Mouse (Mus musculus): ENCODE measurements at regions not wholly inside any gene's neighbourhood (a gene's known extent, or its start where the extent isn't known, plus 50 kb on each side); places are given as distances from the start of the nearest gene placed in this dataset.

DNA sequence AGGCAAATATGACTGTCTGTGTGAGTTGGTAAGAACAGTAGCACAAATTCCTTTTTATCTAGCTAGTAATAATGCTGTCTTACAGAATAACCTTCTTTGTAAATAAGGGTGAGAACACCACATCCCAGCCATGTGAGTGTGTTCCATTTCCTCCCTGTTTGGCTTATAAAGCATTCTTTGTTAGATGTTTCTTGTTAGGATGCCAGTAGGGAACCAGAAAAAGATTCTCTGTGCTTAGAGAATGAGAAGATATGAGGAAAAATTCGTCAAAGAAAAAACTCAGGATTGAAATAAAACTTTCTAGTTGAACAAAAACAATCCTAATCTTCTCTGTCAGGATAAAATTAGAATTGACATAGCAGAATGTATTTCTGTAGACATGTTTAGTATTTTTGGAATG is 155.3 kb downstream of the Zfp330 start:
- H3K36me3 ChIP-seq (ENCODE audit: insufficient read depth, low read length) = no peaks in the 10 kb centered on the region
- H3K9me3 ChIP-seq (ENCODE audit: low read length) = no peaks in the 10 kb centered on the region
- WGBS = 34% methylated on average over 1 of the region's 1 CpGs
- H3K27ac ChIP-seq (ENCODE audit: low read length) = no peak overlapping the region
- no peak overlapping the region for H3K4me3 ChIP-seq (ENCODE audit: low read depth, low read length)
- H3K27me3 ChIP-seq (replicated peaks; ENCODE audit: insufficient read depth, low read length) = no peaks in the 10 kb centered on the region
- H3K4me1 ChIP-seq (ENCODE audit: insufficient read depth, low read depth, low read length) = no peaks in the 10 kb centered on the region
- ATAC-seq (no peak), DNase-seq (ENCODE audit: low spot score) (no peak)
- TF ChIP-seq EP300 (IDR thresholded peaks at IDR 0.05) = no peak
- no peak for TF ChIP-seq CTCF (IDR thresholded peaks at IDR 0.05)
- H3K9ac ChIP-seq (replicated peaks; ENCODE audit: low read depth) = no peak overlapping the region
- H3K4me2 ChIP-seq (replicated peaks; ENCODE audit: low read depth, low read length) = no peak overlapping the region

DNA sequence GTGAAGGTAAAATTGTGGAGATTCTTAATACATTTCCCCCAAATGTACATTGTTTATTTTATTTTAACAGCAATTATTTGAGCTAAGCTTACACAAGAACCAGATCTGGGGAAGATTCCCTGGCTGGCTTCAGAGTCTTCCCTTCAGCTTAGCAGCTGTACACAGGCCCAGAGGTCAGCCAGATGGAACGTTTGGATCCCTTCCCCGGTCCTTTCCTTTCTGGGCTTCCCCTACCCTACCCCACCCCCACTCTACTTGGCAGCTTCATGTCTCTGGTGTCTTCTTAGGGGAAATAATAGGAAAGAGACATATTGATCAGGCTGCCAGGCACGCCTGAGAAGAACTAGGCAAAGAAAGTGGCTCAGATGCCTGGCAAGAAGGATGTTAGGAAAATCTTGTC is 172.4 kb downstream of the Zfp330 start:
- Histone ChIP-seq H3K4me1 (ENCODE audit: insufficient read depth, low read depth, low read length) (no peaks in the 10 kb centered on the region), H3K4me3 (ENCODE audit: low read depth, low read length) (no peak overlapping the region), H3K4me2 (replicated peaks; ENCODE audit: low read depth, low read length) (no peak overlapping the region), H3K27ac (ENCODE audit: low read length) (no peak overlapping the region), H3K9ac (replicated peaks; ENCODE audit: low read depth) (no peak overlapping the region), H3K36me3 (ENCODE audit: insufficient read depth, low read length) (no peaks in the 10 kb centered on the region), H3K9me3 (ENCODE audit: low read length) (no peaks in the 10 kb centered on the region), H3K27me3 (replicated peaks; ENCODE audit: insufficient read depth, low read length) (no peaks in the 10 kb centered on the region)
- WGBS = 28% methylated on average over 3 of the region's 3 CpGs
- peak; percentile 43 for DNase-seq (ENCODE audit: low spot score)
- TF ChIP-seq EP300 (IDR thresholded peaks at IDR 0.05) = no peak
- no peak for TF ChIP-seq CTCF (IDR thresholded peaks at IDR 0.05)
- ATAC-seq = no peak

DNA sequence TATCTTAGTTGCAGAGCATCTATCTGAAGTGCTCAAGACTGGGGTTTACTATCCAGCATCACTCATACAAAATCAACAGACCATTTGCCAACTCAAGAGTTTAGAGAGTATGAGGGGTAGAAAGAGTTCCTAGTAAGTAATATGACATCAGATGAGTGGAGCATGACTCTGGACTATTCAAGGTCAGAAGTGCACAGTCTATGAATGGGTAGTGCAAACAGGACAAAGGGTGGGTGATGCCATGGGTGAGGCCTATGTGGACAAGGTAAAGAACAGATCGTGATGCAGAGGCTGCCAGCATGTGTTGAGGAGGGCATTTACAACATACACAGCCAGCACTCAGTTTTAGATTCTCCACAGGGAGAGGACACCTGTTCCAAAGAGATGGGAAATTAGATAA is 170.4 kb upstream of the Il15 start:
- H3K27ac ChIP-seq (ENCODE audit: low read length) = no peak overlapping the region

DNA sequence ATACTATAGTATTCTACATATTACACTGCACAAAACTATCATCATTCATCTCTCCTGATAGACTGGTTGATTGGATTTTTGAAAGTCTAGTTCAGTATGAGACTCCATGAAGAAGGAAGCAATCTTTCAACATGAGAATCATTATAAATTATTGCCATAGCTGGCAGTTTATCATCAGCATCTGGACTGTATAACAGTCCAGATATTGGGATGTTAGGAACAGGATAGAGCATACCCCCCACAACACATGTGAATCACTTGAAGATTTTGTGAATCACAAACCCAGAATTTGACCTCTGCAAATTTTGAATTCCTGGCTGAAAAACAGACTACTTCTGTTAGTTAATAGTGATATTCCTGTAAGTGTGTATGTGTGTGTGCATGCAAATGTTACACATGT is 135.1 kb upstream of the Il15 start:
- ATAC-seq = no peak
- Histone ChIP-seq H3K36me3 (ENCODE audit: insufficient read depth, low read length) (no peaks in the 10 kb centered on the region), H3K4me1 (ENCODE audit: insufficient read depth, low read depth, low read length) (no peaks in the 10 kb centered on the region)

More for the DNA sequence above, 170.4 kb upstream of the Il15 start:
- Histone ChIP-seq H3K4me3 (ENCODE audit: low read depth, low read length) (no peak overlapping the region), H3K27me3 (replicated peaks; ENCODE audit: insufficient read depth, low read length) (no peaks in the 10 kb centered on the region), H3K9ac (replicated peaks; ENCODE audit: low read depth) (no peak overlapping the region), H3K9me3 (ENCODE audit: low read length) (no peaks in the 10 kb centered on the region), H3K36me3 (ENCODE audit: insufficient read depth, low read length) (no peaks in the 10 kb centered on the region), H3K4me2 (replicated peaks; ENCODE audit: low read depth, low read length) (no peak overlapping the region), H3K4me1 (ENCODE audit: insufficient read depth, low read depth, low read length) (no peaks in the 10 kb centered on the region)
- 44% methylated on average over 1 of the region's 1 CpGs for WGBS
- DNase-seq (ENCODE audit: low spot score) = no peak
- no peak for ATAC-seq
- no peak for TF ChIP-seq CTCF (IDR thresholded peaks at IDR 0.05)

DNA sequence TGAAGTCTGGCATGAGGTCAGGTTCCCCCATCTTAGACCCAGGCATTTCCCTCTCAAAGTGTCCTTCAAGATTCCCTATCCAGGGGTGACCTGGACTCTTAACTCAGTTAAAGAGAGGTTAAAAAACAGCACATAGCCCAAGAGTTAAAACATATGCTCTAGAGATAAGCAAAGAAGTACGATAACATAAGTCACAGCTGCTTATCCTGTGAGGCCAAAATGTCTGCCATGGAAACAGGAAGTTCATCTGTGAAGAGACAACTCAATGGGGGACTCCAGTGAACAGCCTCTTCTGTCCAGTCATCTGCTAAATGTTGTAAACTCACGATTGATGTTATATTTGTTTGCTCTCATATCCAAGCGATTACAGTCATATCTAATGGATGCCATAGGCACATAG is 126.1 kb upstream of the Il15 start:
- Histone ChIP-seq H3K9ac (replicated peaks; ENCODE audit: low read depth) (no peak overlapping the region), H3K9me3 (ENCODE audit: low read length) (no peaks in the 10 kb centered on the region), H3K27me3 (replicated peaks; ENCODE audit: insufficient read depth, low read length) (no peaks in the 10 kb centered on the region), H3K4me3 (ENCODE audit: low read depth, low read length) (no peak overlapping the region), H3K27ac (ENCODE audit: low read length) (no peak overlapping the region), H3K4me2 (replicated peaks; ENCODE audit: low read depth, low read length) (no peak overlapping the region), H3K36me3 (ENCODE audit: insufficient read depth, low read length) (no peaks in the 10 kb centered on the region), H3K4me1 (ENCODE audit: insufficient read depth, low read depth, low read length) (no peaks in the 10 kb centered on the region)
- WGBS = 64% methylated on average over 3 of the region's 3 CpGs
- DNase-seq (ENCODE audit: low spot score) (no peak), ATAC-seq (no peak)
- TF ChIP-seq CTCF (IDR thresholded peaks at IDR 0.05) (no peak), EP300 (IDR thresholded peaks at IDR 0.05) (no peak)

More for the DNA sequence above, 135.1 kb upstream of the Il15 start:
- H3K4me3 ChIP-seq (ENCODE audit: low read depth, low read length) = no peak overlapping the region
- no peaks in the 10 kb centered on the region for H3K27me3 ChIP-seq (replicated peaks; ENCODE audit: insufficient read depth, low read length)
- H3K9ac ChIP-seq (replicated peaks; ENCODE audit: low read depth) = no peak overlapping the region
- H3K4me2 ChIP-seq (replicated peaks; ENCODE audit: low read depth, low read length) = no peak overlapping the region
- no peaks in the 10 kb centered on the region for H3K9me3 ChIP-seq (ENCODE audit: low read length)
- no peak for DNase-seq (ENCODE audit: low spot score)
- no peak for TF ChIP-seq EP300 (IDR thresholded peaks at IDR 0.05)
- TF ChIP-seq CTCF (IDR thresholded peaks at IDR 0.05) = no peak
- H3K27ac ChIP-seq (ENCODE audit: low read length) = no peak overlapping the region

DNA sequence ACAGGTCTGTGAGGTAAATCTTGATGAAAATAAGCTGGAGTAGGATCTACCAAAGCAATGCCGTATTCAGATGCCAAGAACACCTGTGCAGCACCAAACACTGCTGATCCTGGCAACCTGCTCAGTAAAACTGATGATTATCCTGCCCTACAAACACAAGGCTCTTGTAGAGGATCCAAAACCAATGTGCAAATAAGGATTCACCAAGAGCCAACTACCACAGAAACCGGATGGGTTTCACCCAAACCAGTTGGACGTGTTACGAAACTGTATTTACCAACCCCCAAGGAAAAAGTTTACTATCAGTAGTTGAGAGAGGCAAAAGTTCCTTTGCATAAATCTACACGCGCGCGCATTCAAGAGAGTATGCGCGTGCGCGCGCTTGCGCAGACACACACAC is 120.8 kb upstream of the Il15 start:
- no peak overlapping the region for H3K4me3 ChIP-seq (ENCODE audit: low read depth, low read length)
- no peak overlapping the region for H3K9ac ChIP-seq (replicated peaks; ENCODE audit: low read depth)
- no peaks in the 10 kb centered on the region for H3K27me3 ChIP-seq (replicated peaks; ENCODE audit: insufficient read depth, low read length)
- no peak for TF ChIP-seq CTCF (IDR thresholded peaks at IDR 0.05)
- no peaks in the 10 kb centered on the region for H3K36me3 ChIP-seq (ENCODE audit: insufficient read depth, low read length)
- no peak overlapping the region for H3K4me2 ChIP-seq (replicated peaks; ENCODE audit: low read depth, low read length)
- ATAC-seq = no peak
- WGBS = 95% methylated on average over 14 of the region's 14 CpGs
- H3K9me3 ChIP-seq (ENCODE audit: low read length) = no peaks in the 10 kb centered on the region
- no peaks in the 10 kb centered on the region for H3K4me1 ChIP-seq (ENCODE audit: insufficient read depth, low read depth, low read length)
- no peak overlapping the region for H3K27ac ChIP-seq (ENCODE audit: low read length)
- DNase-seq (ENCODE audit: low spot score) = no peak

DNA sequence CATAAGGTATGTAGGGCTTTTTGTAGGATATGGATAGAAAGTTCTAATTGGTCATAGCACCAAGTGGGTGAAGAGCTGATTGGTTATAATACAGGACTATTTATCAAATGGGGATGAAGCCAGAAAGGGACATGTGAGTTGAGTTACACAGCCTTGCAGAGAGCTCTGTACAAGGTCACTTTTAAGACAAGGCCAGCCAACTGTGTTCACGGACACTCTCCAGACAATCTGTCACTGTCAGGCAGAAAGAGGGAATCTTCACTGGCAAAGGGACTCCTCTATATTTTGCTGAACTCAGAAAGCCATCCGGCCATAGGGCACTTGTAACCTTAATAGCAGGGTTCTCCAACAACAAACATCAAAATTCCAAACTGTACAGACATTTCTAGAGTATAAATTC is 95.5 kb upstream of the Il15 start:
- no peak overlapping the region for H3K9ac ChIP-seq (replicated peaks; ENCODE audit: low read depth)
- H3K36me3 ChIP-seq (ENCODE audit: insufficient read depth, low read length) = no peaks in the 10 kb centered on the region
- no peak overlapping the region for H3K4me2 ChIP-seq (replicated peaks; ENCODE audit: low read depth, low read length)
- ATAC-seq (no peak), DNase-seq (ENCODE audit: low spot score) (no peak)
- no peak overlapping the region for H3K4me3 ChIP-seq (ENCODE audit: low read depth, low read length)
- no peak overlapping the region for H3K27ac ChIP-seq (ENCODE audit: low read length)
- no peaks in the 10 kb centered on the region for H3K4me1 ChIP-seq (ENCODE audit: insufficient read depth, low read depth, low read length)
- WGBS = 57% methylated on average over 2 of the region's 2 CpGs
- TF ChIP-seq EP300 (IDR thresholded peaks at IDR 0.05) (no peak), CTCF (IDR thresholded peaks at IDR 0.05) (no peak)
- no peaks in the 10 kb centered on the region for H3K27me3 ChIP-seq (replicated peaks; ENCODE audit: insufficient read depth, low read length)
- no peaks in the 10 kb centered on the region for H3K9me3 ChIP-seq (ENCODE audit: low read length)
